Comparison of ENCODE assay signal across 8 mouse cellular contexts in the genomic region with DNA sequence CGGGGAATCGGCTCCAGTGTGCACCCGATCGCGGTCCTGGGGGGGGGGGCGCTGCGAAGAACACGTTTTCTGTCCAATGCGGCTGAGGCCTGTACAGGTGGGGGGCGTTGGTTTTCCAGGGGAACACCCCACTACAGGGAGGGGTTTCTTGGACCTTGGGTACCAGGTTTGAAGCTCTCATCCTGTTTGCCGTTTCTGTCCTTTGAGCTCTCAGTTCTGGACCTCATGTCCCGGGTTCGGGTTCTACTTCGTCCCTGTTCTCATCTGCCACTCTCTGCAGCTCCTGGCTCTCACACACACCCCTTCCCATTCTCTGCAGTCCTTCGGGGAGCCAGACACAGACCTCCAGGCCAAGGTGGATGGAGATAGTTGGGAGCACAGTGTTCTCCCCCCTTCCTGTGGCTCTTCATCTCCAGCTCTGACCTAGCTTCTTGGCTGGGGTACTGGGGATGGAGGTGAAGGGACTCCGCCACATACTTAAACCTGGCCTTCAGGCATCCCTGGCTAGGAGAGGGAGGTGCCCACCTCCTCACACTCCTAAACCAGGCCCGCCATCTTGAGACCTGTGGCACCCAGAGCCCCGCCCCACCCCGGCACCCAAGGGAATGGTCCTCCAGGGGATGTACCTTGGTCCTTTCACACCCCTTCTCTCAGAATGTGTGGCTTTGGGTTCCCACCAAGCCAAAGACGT. TPM values are rescaled to one million over a fixed set of nuclear protein-coding genes. Genes with fewer than 3 reads are reported as not detected.
DNase-seq lines count a peak whose midpoint lies in the region; ATAC-seq and TF ChIP-seq lines count a peak whose summit lies in the region.

No protein-coding gene starts in this region.

- no peak for ATAC-seq in intestine, postnatal 0 days
- peak; percentile 11 for ATAC-seq in neural tube, embryonic 12.5 days (ENCODE audit: low FRiP score, low read depth)

- no peak for TF ChIP-seq POLR2A in thymus, adult 2 months (IDR thresholded peaks at IDR 0.05; ENCODE audit: control insufficient read depth, extremely low read depth, insufficient read depth, low read length, poor library complexity)

- no peaks in the 10 kb centered on the region for H3K36me3 ChIP-seq in thymus, adult 2 months (ENCODE audit: control insufficient read depth, insufficient read depth, low read length)
- no peaks in the 10 kb centered on the region for H3K36me3 ChIP-seq in intestine, postnatal 0 days (ENCODE audit: control insufficient read depth, insufficient read depth)
- peaks cover 2% of the 10 kb centered on the region for H3K36me3 ChIP-seq in neural tube, embryonic 12.5 days

- WGBS in thymus, adult 2 months, result 31% methylated on average over 18 of the region's 20 CpGs
- WGBS in intestine, postnatal 0 days, result 8% methylated on average over 19 of the region's 20 CpGs
- under 1% methylated on average over 19 of the region's 20 CpGs for WGBS in neural tube, embryonic 12.5 days

- H3K27me3 ChIP-seq in thymus, adult 2 months (ENCODE audit: control insufficient read depth, insufficient read depth, low read length), result no peaks in the 10 kb centered on the region
- no peaks in the 10 kb centered on the region for H3K27me3 ChIP-seq in intestine, postnatal 0 days (replicated peaks; ENCODE audit: control insufficient read depth, insufficient read depth, low read length)
- H3K27me3 ChIP-seq in neural tube, embryonic 12.5 days (replicated peaks), result no peaks in the 10 kb centered on the region

- no peak overlapping the region for H3K27ac ChIP-seq in thymus, adult 2 months (ENCODE audit: control insufficient read depth, insufficient read depth, low read length)
- H3K27ac ChIP-seq in intestine, postnatal 0 days (ENCODE audit: low read depth, low read length), result no peak overlapping the region; the same call in 1 of the 2 replicates
- H3K27ac ChIP-seq in neural tube, embryonic 12.5 days, result peak overlapping the region; percentile 95

- H3K4me1 ChIP-seq in thymus, adult 2 months (replicated peaks; ENCODE audit: control insufficient read depth, insufficient read depth, low read length), result peaks cover 9% of the 10 kb centered on the region
- peaks cover 4% of the 10 kb centered on the region for H3K4me1 ChIP-seq in intestine, postnatal 0 days (replicated peaks; ENCODE audit: control insufficient read depth, insufficient read depth, low read length)
- H3K4me1 ChIP-seq in neural tube, embryonic 12.5 days, result peaks cover 73% of the 10 kb centered on the region

- intact Hi-C loops in gastrocnemius, postnatal 36 days (cut with DNase I), result loop anchor here (10.0 kb wide), 1 partner anchor 431 kb away; a partner anchor contains a TSS

- H3K9ac ChIP-seq in intestine, postnatal 0 days (ENCODE audit: low read depth, low read length), result peak overlapping the region; percentile 53; the same call in 1 of the 2 replicates
- peak overlapping the region; percentile 93 for H3K9ac ChIP-seq in neural tube, embryonic 12.5 days

- no peaks in the 10 kb centered on the region for H3K9me3 ChIP-seq in intestine, postnatal 0 days (ENCODE audit: control insufficient read depth)
- no peaks in the 10 kb centered on the region for H3K9me3 ChIP-seq in neural tube, embryonic 12.5 days

- peak overlapping the region; percentile 43 for H3K4me3 ChIP-seq in thymus, adult 2 months (ENCODE audit: control insufficient read depth, insufficient read depth, low read length)
- peak overlapping the region; percentile 51 for H3K4me3 ChIP-seq in intestine, postnatal 0 days (ENCODE audit: low read depth, low read length)
- H3K4me3 ChIP-seq in neural tube, embryonic 12.5 days, result peak overlapping the region; percentile 67

- peak; percentile 78 for DNase-seq in cerebellum, adult 11-12 months
- no peak for DNase-seq in cerebellum, postnatal 4 days (ENCODE audit: low spot score in 2 of 2)
- DNase-seq in thymus, adult 2 months, result no peak
- DNase-seq in thymus, adult 18-20 months, result no peak
- DNase-seq in gastrocnemius, postnatal 36 days, result no peak
- DNase-seq in frontal cortex, postnatal 10 days (ENCODE audit: low spot score in 2 of 2), result no peak

- no peak for TF ChIP-seq CTCF in thymus, adult 2 months (IDR thresholded peaks at IDR 0.05; ENCODE audit: borderline replicate concordance, control insufficient read depth, extremely low read depth, insufficient read depth, low read length, poor library complexity)
- TF ChIP-seq CTCF in intestine, postnatal 0 days (IDR thresholded peaks at IDR 0.05; ENCODE audit: low read depth), result no peak

- peak overlapping the region; percentile 91 for H3K4me2 ChIP-seq in intestine, postnatal 0 days (replicated peaks; ENCODE audit: low read depth)
- peak overlapping the region; percentile 92 for H3K4me2 ChIP-seq in neural tube, embryonic 12.5 days (replicated peaks)

RNA-seq across cellular contexts. Expression of a gene that starts 1.1 kb away (rescaled TPM):
- 45.1 and 59.9 TPM in 2 replicates for polyA plus RNA-seq in thymus, adult 2 months (2012; rRNA removed)
- 13.8 and 15.7 TPM in 2 replicates for polyA plus RNA-seq in intestine, postnatal 0 days (2015; fragmentation: Nextera tagmentation; extraction: Ambion mirVana)
- 358 and 362 TPM in 2 replicates for polyA plus RNA-seq in neural tube, embryonic 12.5 days (2016; fragmentation: Nextera tagmentation; extraction: Ambion mirVana)
- 10 to 100 TPM; 58.0 to 58.3 TPM for total RNA-seq in gastrocnemius, postnatal 36 days (2021)

RNA-seq across cellular contexts. Expression of a gene that starts 6.7 kb away (rescaled TPM):
- polyA plus RNA-seq in thymus, adult 2 months (2012; rRNA removed), result 18.1 and 19.8 TPM in 2 replicates
- polyA plus RNA-seq in intestine, postnatal 0 days (2015; fragmentation: Nextera tagmentation; extraction: Ambion mirVana), result 20.8 and 21.0 TPM in 2 replicates
- polyA plus RNA-seq in neural tube, embryonic 12.5 days (2016; fragmentation: Nextera tagmentation; extraction: Ambion mirVana), result 34.6 and 38.0 TPM in 2 replicates
- total RNA-seq in gastrocnemius, postnatal 36 days (2021), result 10 to 100 TPM; 14.6 to 15.7 TPM

RNA-seq across cellular contexts. Expression of a gene that starts 7.0 kb away (rescaled TPM):
- 21.6 and 29.3 TPM in 2 replicates for polyA plus RNA-seq in thymus, adult 2 months (2012; rRNA removed)
- 35.9 and 38.1 TPM in 2 replicates for polyA plus RNA-seq in intestine, postnatal 0 days (2015; fragmentation: Nextera tagmentation; extraction: Ambion mirVana)
- 5.7 and 6.0 TPM in 2 replicates for polyA plus RNA-seq in neural tube, embryonic 12.5 days (2016; fragmentation: Nextera tagmentation; extraction: Ambion mirVana)
- 1 to 10 TPM; 3.5 to 4.5 TPM for total RNA-seq in gastrocnemius, postnatal 36 days (2021)

RNA-seq across cellular contexts. Expression of a gene that starts 11.5 kb away (rescaled TPM):
- 0.31 and 0.47 TPM in 2 replicates for polyA plus RNA-seq in thymus, adult 2 months (2012; rRNA removed)
- polyA plus RNA-seq in intestine, postnatal 0 days (2015; fragmentation: Nextera tagmentation; extraction: Ambion mirVana), result 0.17 and 0.26 TPM in 2 replicates
- 0.52 and 0.66 TPM in 2 replicates for polyA plus RNA-seq in neural tube, embryonic 12.5 days (2016; fragmentation: Nextera tagmentation; extraction: Ambion mirVana)
- total RNA-seq in gastrocnemius, postnatal 36 days (2021), result under 1 TPM in 1 of 2 experiments, not detected in 1; 0.30 TPM

RNA-seq across cellular contexts. Expression of a gene that starts 16.1 kb away (rescaled TPM):
- 11.0 and 12.5 TPM in 2 replicates for polyA plus RNA-seq in thymus, adult 2 months (2012; rRNA removed)
- polyA plus RNA-seq in intestine, postnatal 0 days (2015; fragmentation: Nextera tagmentation; extraction: Ambion mirVana), result 42.2 and 43.2 TPM in 2 replicates
- 31.0 and 32.7 TPM in 2 replicates for polyA plus RNA-seq in neural tube, embryonic 12.5 days (2016; fragmentation: Nextera tagmentation; extraction: Ambion mirVana)
- 10 to 100 TPM in 1 of 2 experiments, 1 to 10 TPM in 1; 9.0 to 12.3 TPM for total RNA-seq in gastrocnemius, postnatal 36 days (2021)
